Mouse (Mus musculus) gastrocnemius, postnatal 36 days (tissue): ENCODE results near the gene Ksr1. TPM values are rescaled to one million over a fixed set of nuclear protein-coding genes. Genes with fewer than 3 reads are reported as not detected.

Experiments
- DNase-seq, 2 experiments: peaks; one replicate each; pipeline ENCODE4 v3.0.0; 2022
- intact Hi-C: fragments of 180-260 bp; cut with DNase I; formaldehyde crosslinking; loops from one replicate; pipeline ENCODE4 v1.15.1; 2025
- total RNA-seq, 2 experiments: library from RNA; stranded (reverse); gene quantifications; 2 replicates each; pipeline ENCODE4 v1.2.3; 2021

Ksr1 gene
- total RNA-seq, 2 experiments from 2014 or later, result 72.2 to 74.8 TPM

- intact Hi-C loops, result no loop called here
- DNase-seq, result no peak
Observed at GRCm38 (mm10) chr11:79101568-79101967, 44.6 kb downstream of the Ksr1 start.

DNA sequence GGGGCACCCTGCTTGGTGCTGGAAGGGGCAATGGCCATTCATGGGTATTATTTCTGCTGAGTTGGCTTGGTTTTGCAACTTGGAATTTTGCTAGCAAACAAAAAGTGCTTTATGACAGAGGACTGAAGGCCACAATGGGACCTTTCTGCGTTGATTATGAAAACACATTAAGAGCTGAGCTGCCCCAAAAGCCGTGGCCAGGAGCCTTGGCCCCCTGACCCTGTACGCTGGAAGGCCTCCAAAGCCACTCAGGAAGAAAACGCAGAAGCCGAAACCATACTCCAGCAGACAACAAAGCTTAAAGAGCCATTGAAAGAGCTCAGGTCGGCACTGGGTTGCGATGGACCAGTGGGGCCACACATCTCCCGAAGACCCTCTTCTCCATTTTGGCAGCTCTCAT lies 47.2 kb downstream of the Ksr1 start:
- peak in 1 of 2 experiments; percentile 36 for DNase-seq
- intact Hi-C loops, result no loop called here

DNA sequence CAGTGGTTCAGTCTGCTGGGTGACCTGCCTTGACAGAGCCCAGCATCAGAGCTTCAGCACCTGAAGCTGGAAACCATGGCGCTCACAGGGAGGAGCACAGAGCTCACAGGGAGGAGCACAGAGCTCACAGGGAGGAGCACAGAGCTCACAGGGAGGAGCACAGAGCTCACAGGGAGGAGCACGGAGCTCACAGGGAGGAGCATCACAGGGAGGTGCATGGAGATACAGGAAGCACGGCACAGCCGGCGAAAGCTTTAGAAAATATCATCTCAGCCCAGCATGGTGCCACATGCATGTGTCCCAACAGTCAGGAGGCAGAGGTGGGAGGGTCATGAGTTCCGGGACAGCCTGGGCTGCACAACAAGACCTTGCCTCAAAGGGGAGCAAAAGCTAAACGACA lies 48.5 kb downstream of the Ksr1 start:
- no peak for DNase-seq
- intact Hi-C loops, result no loop called here

DNA sequence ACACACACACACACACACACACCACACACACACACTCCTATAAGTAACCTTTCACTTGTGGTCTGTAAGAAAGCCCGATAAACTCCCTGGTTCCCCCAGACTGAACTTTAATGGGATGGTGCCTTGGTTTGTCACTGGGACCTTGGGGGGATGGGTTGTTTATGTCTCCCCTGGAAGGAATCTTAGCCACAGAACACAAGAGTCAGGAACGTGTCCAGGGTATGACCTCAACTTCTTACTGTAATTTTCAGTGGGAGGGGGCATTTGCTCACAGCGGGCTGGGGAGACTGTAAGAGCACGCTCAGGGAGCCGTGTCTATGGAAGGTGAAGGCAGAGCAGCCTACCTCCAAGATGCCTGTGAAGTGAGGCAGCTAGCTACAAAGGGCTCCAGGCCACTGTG lies 49.5 kb downstream of the Ksr1 start:
- intact Hi-C loops, result no loop called here
- no peak for DNase-seq

- DNase-seq, result no peak
- intact Hi-C loops, result no loop called here
Observed at GRCm38 (mm10) chr11:79095713-79096112, 50.5 kb downstream of the Ksr1 start.

GRCm38 (mm10) chr11:79094727-79095126 lies 51.5 kb downstream of the Ksr1 start:
- DNase-seq, result peak in 1 of 2 experiments; percentile 40
- intact Hi-C loops, result no loop called here

DNA sequence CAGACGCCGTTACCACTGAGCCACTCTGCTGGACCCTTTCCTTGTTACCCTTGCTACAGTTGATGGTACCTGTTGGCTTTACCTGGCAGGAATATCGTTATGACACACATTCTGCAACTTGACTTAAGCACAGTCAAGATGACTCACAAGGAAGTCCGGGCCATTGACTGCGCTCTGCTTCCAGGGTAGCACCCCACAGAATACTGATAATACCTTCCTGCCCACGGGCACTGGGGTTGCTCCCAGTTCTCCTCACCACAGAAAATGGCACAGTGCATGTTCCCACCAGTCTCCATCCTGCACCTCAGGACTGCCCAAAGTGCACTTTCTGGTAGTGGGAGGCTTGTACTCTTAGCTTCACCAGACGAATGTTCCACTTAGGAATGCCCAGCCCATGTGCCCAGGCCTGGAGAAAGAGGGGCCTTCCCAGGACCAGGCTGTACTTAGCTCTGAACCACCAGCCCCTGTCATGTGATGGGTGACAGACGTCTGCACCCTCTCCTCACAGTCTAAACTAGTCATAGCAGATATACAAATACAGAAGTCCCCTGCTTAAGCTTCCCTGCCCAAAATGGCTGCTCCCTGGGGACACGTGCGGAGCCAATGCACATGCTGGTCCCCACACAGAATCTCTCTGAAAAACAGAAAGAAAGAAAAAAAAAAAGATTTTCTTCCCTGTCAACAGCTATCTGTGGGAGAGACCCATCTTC lies 52.1 kb downstream of the Ksr1 start:
- intact Hi-C loops, result no loop called here
- no peak for DNase-seq

DNA sequence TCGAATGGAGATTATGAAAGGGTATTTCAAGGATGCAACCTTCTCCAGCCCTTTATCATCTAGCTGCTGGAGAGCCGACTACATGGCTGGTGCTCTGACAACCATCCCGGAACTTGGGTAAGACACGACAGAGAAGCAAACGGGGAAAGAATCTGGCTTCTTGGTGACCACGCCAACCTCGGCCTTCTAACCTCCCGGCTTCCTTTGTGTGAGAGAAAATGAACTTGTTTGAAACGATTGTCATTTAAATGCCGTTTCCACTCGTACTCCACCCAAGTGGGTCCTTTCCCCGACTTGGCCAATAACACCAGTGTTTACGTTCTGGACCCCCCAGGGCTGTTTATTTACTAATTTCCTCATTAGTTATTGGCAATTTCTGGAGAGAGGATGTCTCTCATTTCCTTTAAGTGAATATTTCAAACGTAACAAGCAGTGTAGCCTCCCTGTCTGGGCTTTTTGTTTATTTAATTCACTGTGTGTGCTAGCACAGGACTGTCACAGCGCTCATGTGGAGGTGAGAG lies 52.8 kb downstream of the Ksr1 start:
- intact Hi-C loops, result no loop called here
- no peak for DNase-seq

GRCm38 (mm10) chr11:79092802-79093201 lies 53.4 kb downstream of the Ksr1 start:
- intact Hi-C loops, result no loop called here

GRCm38 (mm10) chr11:79092245-79092644 lies 54.0 kb downstream of the Ksr1 start:
- no peak for DNase-seq
- intact Hi-C loops, result no loop called here

More at GRCm38 (mm10) chr11:79092802-79093201, 53.4 kb downstream of the Ksr1 start:
- DNase-seq, result no peak

DNA sequence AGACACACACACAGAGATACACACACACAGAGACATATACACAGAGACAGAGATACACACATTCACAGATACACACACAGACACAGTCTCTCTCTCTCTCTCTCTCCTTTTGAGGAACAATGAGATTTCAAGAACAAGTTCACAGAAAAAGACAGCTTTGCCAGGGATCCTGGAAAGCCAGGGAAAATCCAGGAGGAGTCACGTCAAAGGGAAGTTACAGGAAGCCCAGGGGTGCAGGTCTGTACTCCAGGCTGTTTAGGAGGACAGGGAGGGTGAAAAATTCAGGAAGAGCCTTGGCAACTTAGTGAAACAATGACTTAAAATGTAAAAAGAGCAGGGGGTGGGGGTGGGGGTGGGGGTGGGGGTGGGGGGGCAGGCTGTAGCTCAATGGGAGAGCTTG lies 56.5 kb downstream of the Ksr1 start:
- DNase-seq, result no peak
- intact Hi-C loops, result no loop called here

DNA sequence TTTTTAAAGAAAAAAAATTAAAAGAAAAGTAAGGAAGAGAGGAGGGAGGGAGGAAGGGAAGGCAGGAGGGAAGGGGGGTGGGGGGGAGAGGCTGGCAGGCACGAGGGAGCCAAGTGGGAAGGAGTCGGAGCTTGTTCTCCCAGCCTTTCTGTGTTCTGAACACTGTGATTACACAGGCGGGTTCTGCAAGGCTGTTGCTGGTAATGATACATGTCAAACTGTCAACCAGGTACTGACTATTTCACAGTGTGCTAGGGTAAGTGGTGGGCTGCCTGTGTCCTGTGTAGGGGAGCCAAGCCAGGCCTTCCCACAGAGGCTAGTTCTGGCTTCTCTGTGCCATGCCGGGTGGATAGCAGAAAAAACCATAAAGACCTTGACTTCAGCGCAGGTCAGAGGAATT lies 57.2 kb downstream of the Ksr1 start:
- intact Hi-C loops, result no loop called here
- DNase-seq, result no peak

GRCm38 (mm10) chr11:79088325-79088724 lies 57.9 kb downstream of the Ksr1 start:
- intact Hi-C loops, result no loop called here
- DNase-seq, result no peak

DNA sequence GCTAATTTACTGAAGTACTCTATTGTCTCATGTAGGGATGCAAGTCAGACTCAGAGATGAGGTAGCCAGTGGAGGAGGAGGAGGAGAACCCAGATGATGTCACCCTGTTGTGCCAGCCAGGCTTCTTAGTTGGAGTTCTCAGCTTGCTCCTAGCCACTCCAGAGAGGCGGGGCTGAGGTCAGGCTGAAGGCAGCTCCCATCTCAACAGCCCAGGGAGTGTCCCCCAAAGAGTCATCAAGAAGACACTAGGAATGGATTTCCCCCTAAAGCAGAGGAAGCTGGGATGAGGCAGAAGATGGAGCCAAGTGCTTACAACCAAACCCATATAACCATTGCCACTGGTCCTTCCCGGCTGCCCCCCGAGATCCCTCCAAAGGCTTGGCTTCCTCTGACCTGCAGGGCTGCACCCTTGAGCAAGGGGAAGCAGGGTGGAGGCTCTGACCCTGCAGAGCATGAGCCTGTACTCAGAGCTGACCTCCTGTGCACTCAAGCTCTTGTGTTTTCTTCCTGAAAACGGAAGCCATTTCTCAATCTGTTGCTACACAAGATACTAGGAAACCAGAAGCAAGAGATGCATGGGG lies 58.4 kb downstream of the Ksr1 start:
- intact Hi-C loops, result no loop called here
- DNase-seq, result peak in 1 of 2 experiments; percentile 31

- intact Hi-C loops, result no loop called here
- DNase-seq, result no peak
Observed at GRCm38 (mm10) chr11:79086787-79087186, 59.4 kb downstream of the Ksr1 start.

- no peak for DNase-seq
- intact Hi-C loops, result no loop called here
Observed at GRCm38 (mm10) chr11:79085059-79085458, 61.1 kb downstream of the Ksr1 start.

DNA sequence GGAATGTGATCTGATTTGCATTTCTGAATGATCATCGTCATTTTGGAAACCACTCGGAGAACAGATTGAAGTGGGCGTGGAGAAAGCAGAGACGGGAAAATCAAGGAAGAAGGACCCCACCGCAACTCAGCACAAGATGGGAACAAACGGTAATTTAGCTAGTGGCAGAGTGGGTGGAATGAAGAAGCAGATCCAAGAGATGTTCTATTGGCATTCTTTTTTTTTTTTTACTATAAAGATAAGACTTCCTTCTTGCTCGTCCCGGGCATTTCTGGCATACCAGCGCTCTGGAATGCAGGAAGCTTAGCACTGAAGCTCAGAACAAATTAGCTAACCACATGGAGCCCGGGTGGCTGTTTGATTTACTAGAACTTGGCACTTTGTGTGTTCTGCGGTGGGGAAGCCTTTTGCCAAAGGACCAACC lies 63.2 kb downstream of the Ksr1 start:
- no peak for DNase-seq

DNA sequence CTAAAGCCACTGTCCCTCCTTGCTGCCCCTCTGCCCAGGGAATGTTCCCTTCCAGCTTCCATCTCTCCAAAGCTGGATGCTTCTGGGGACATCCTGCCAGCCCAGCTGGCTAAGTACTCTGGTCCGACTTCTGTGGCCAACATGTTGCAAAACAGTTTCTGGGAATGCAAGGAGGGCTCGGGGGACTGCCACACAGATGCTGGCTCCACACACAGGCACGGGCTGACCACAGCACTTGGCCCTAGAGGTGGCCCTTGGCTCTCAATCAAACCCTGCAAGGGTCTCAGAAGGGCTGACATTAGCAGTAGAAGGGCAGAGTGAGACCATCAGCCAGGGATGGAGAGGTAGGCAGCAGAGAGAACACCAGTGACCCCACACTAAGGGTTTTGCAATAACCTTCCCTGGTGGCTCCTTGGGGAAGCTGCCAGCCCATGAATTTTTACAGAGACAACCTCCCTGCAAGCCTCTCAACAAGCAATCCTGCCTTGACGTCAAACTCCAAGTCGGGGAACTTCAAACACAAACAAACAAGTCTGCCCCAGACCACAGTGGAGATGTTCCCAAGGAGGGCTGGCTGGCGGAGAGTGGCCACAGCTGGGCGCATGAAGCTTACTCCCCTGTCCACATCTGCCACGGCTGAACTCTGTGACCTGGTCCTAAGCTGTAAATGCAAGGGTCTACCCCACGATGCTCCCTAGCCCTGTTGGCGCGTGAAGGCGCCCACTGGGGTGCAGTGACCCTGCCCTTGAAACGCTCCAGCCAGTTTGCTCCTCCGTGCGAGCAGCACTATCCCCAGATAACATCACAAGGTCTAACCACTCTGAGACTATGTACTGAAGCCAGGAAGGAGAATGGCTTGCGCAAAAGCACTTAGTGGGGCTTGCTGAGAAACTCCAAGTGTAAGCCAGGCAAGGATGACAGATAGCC lies 65.0 kb downstream of the Ksr1 start:
- peak; percentile 70 to 74 for DNase-seq
- intact Hi-C loops, result no loop called here

More for the DNA sequence above, 63.2 kb downstream of the Ksr1 start:
- intact Hi-C loops, result no loop called here

GRCm38 (mm10) chr11:79080081-79080480 lies 66.1 kb downstream of the Ksr1 start:
- intact Hi-C loops, result no loop called here

DNA sequence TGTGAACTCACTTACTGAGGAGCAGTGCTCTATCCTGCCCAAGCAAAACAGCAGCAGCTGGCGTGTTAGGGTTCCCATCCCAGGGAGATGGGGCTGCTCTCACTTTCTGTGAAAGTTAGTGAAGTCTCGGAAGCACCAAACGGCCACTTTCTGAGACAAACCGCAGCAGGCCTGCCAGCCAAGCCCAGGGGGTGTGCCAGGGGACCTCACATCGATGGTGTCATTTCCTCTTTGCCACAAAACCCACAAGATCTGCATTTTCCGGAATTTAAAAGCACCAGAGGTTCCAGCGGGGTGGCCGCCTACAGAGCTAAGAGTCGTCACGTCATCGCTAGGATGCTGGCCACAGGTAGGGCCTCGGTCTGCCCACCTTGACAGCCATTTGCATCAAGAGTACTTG lies 69.7 kb downstream of the Ksr1 start:
- intact Hi-C loops, result no loop called here
- no peak for DNase-seq

More at GRCm38 (mm10) chr11:79080081-79080480, 66.1 kb downstream of the Ksr1 start:
- no peak for DNase-seq

- intact Hi-C loops, result no loop called here
Observed at GRCm38 (mm10) chr11:79075044-79075443, 71.2 kb downstream of the Ksr1 start.

More at GRCm38 (mm10) chr11:79075044-79075443, 71.2 kb downstream of the Ksr1 start:
- no peak for DNase-seq
